Mouse (Mus musculus): ENCODE results near the gene Per1. TPM values are rescaled to one million over a fixed set of nuclear protein-coding genes. Genes with fewer than 3 reads are reported as not detected.

Gene Per1
- polyA plus RNA-seq, 1 experiment from 2014 or later, result 30.0 TPM

DNA sequence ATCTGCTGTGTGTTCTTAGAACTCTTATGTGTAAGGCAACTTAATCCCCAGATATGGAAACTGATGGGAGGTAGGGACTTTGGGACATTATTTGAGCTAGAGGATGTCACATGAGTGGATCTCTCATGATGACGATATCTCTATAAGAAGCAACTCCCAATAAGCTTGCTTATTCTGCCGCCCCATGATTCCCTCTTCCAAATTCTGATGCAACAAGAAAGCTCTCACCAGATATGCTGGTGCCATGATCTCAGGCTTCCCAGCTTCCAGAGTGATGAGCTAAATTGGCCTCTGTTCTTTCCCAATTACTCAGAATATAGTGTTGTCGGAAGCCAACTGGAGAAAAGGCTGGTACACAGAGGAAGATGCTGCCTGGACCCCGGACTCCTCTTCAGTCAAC, 16.8 kb downstream of the Per1 start:
- WGBS, result 63% methylated on average over 4 of the region's 4 CpGs
- no peaks in the 10 kb centered on the region for H3K9me3 ChIP-seq (ENCODE audit: low read length)
- 0 out of 2 replicates have a peak, but pooled peaks cover 3% of the 10 kb centered on the region for H3K4me1 ChIP-seq (ENCODE audit: insufficient read depth, low read depth, low read length)
- no peak for TF ChIP-seq EP300 (IDR thresholded peaks at IDR 0.05)
- no peak for TF ChIP-seq CTCF (IDR thresholded peaks at IDR 0.05)
- no peak overlapping the region for H3K4me3 ChIP-seq (ENCODE audit: low read depth, low read length)
- H3K9ac ChIP-seq (replicated peaks; ENCODE audit: low read depth), result no peak overlapping the region
- no peak overlapping the region for H3K27ac ChIP-seq (ENCODE audit: low read length)
- no peaks in the 10 kb centered on the region for H3K27me3 ChIP-seq (replicated peaks; ENCODE audit: insufficient read depth, low read length)
- H3K36me3 ChIP-seq (ENCODE audit: insufficient read depth, low read length), result peaks cover 28% of the 10 kb centered on the region
- ATAC-seq, result peak; percentile 13; the same call in 1 of the 2 replicates
- peak; percentile 73 for DNase-seq (ENCODE audit: low spot score)
- H3K4me2 ChIP-seq (replicated peaks; ENCODE audit: low read depth, low read length), result no peak overlapping the region

DNA sequence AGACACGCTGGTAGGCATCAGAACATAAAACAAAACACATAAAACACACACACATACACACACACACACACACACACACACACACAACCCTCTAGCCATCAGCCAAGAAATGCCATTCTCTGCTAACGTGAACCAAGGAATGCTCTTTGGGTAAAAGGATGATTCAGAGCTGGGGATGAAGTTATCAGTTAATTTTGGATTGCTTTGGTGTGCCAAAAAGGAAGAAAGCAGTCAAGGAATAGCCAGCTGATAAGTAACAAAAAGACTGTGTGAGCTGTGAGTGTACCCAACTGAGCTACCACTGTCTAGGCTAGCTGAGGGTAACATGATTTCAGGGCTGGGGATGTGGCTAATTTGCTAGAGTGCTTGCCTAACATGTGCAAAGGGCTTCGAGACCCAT, 19.0 kb downstream of the Per1 start:
- no peak overlapping the region for H3K9ac ChIP-seq (replicated peaks; ENCODE audit: low read depth)
- ATAC-seq (no peak), DNase-seq (ENCODE audit: low spot score) (no peak)
- TF ChIP-seq CTCF (IDR thresholded peaks at IDR 0.05), result no peak
- no peak overlapping the region for H3K4me3 ChIP-seq (ENCODE audit: low read depth, low read length)
- H3K4me1 ChIP-seq (ENCODE audit: insufficient read depth, low read depth, low read length), result peaks cover 5% of the 10 kb centered on the region; the same call in 1 of the 2 replicates
- no peaks in the 10 kb centered on the region for H3K9me3 ChIP-seq (ENCODE audit: low read length)
- H3K36me3 ChIP-seq (ENCODE audit: insufficient read depth, low read length), result peaks cover 7% of the 10 kb centered on the region
- no peaks in the 10 kb centered on the region for H3K27me3 ChIP-seq (replicated peaks; ENCODE audit: insufficient read depth, low read length)
- no peak overlapping the region for H3K27ac ChIP-seq (ENCODE audit: low read length)
- WGBS, result 53% methylated on average over 3 of the region's 3 CpGs
- H3K4me2 ChIP-seq (replicated peaks; ENCODE audit: low read depth, low read length), result no peak overlapping the region

- TF ChIP-seq EP300 (IDR thresholded peaks at IDR 0.05) (no peak), CTCF (IDR thresholded peaks at IDR 0.05) (no peak)
- Histone ChIP-seq H3K4me2 (replicated peaks; ENCODE audit: low read depth, low read length) (no peak overlapping the region), H3K27me3 (replicated peaks; ENCODE audit: insufficient read depth, low read length) (no peaks in the 10 kb centered on the region), H3K4me3 (ENCODE audit: low read depth, low read length) (no peak overlapping the region), H3K27ac (ENCODE audit: low read length) (no peak overlapping the region), H3K9ac (replicated peaks; ENCODE audit: low read depth) (no peak overlapping the region), H3K4me1 (ENCODE audit: insufficient read depth, low read depth, low read length) (peaks cover 8% of the 10 kb centered on the region; the same call in 1 of the 2 replicates), H3K36me3 (ENCODE audit: insufficient read depth, low read length) (peaks cover 1% of the 10 kb centered on the region; the same call in 1 of the 2 replicates), H3K9me3 (ENCODE audit: low read length) (no peaks in the 10 kb centered on the region)
- 72% methylated on average over 3 of the region's 3 CpGs for WGBS
- no peak for DNase-seq (ENCODE audit: low spot score)
- no peak for ATAC-seq
These were observed 19.6 kb downstream of the Per1 start for GRCm38 (mm10) chr11:69114621-69115020.

GRCm38 (mm10) chr11:69116843-69117242, 21.8 kb downstream of the Per1 start:
- H3K9me3 ChIP-seq (ENCODE audit: low read length), result no peaks in the 10 kb centered on the region
- H3K4me1 ChIP-seq (ENCODE audit: insufficient read depth, low read depth, low read length), result peaks cover 17% of the 10 kb centered on the region; the same call in 1 of the 2 replicates
- H3K4me2 ChIP-seq (replicated peaks; ENCODE audit: low read depth, low read length), result 0 out of 2 replicates have a peak overlapping the region, but pooled peaks have one; percentile 88
- ATAC-seq (no peak), DNase-seq (ENCODE audit: low spot score) (no peak)
- H3K27me3 ChIP-seq (replicated peaks; ENCODE audit: insufficient read depth, low read length), result no peaks in the 10 kb centered on the region
- H3K36me3 ChIP-seq (ENCODE audit: insufficient read depth, low read length), result no peaks in the 10 kb centered on the region
- WGBS, result 54% methylated on average over 5 of the region's 5 CpGs
- no peak overlapping the region for H3K4me3 ChIP-seq (ENCODE audit: low read depth, low read length)
- H3K9ac ChIP-seq (replicated peaks; ENCODE audit: low read depth), result no peak overlapping the region
- no peak for TF ChIP-seq EP300 (IDR thresholded peaks at IDR 0.05)
- TF ChIP-seq CTCF (IDR thresholded peaks at IDR 0.05), result no peak
- H3K27ac ChIP-seq (ENCODE audit: low read length), result no peak overlapping the region

DNA sequence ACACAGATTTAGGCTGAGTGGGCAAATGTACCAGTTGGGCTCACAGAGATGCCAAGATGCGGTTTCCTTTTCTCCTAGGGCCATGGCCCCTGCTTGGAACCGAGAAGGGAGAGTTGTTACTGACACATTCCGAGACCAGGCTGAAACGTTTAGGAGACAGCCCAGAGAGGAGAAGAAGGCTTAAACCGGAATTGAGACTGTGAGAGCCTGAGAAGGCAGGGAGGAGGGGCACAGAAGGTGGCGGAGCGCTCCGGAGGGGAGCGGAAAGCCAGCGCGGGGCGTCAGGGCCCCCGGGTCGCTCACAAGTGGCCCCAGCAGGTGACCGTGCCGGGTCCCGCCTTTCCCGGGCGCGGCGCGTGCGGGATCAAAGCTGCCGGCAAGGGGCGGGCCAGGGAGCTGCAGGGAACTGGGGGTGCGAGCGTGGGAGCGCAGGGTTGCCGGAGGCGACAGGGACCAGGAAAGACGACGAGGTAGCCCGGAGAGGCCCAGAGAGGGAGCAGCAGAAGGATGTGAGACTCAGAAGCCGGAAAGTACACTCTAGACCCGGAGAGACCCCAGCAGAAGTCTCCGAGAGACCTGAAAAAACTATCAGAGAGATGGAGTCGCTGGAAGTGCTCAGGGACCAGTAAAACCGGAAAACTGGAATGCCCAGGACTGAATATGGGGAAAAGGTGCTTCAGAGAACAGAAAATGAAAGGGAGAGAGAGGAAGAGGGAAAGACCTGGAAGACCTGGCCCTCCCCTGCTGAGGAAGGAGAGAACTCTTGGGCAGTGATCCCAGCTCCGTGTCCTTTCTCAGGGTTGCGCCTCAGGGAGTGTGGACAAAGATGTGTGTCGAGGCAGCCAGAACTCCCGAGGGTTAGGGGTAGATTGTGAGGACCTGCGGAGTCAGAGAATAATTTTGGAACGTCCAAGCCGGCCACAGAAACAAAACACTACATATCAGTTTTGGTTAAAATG, 23.0 kb downstream of the Per1 start:
- TF ChIP-seq CTCF (IDR thresholded peaks at IDR 0.05) (no peak), EP300 (IDR thresholded peaks at IDR 0.05) (no peak)
- H3K4me3 ChIP-seq (ENCODE audit: low read depth, low read length), result peak overlapping the region; percentile 52
- WGBS, result under 1% methylated on average over 45 of the region's 45 CpGs
- H3K4me1 ChIP-seq (ENCODE audit: insufficient read depth, low read depth, low read length), result peaks cover 17% of the 10 kb centered on the region; the same call in 1 of the 2 replicates
- H3K27me3 ChIP-seq (replicated peaks; ENCODE audit: insufficient read depth, low read length), result no peaks in the 10 kb centered on the region
- H3K4me2 ChIP-seq (replicated peaks; ENCODE audit: low read depth, low read length), result peak overlapping the region; percentile 88
- ATAC-seq (peak; percentile 48), DNase-seq (ENCODE audit: low spot score) (peak; percentile 80)
- peak overlapping the region; percentile 81 for H3K27ac ChIP-seq (ENCODE audit: low read length)
- peak overlapping the region; percentile 62 for H3K9ac ChIP-seq (replicated peaks; ENCODE audit: low read depth)
- no peaks in the 10 kb centered on the region for H3K36me3 ChIP-seq (ENCODE audit: insufficient read depth, low read length)
- no peaks in the 10 kb centered on the region for H3K9me3 ChIP-seq (ENCODE audit: low read length)

GRCm38 (mm10) chr11:69118765-69119164, 23.7 kb downstream of the Per1 start:
- WGBS, result 1% methylated on average over 15 of the region's 15 CpGs
- TF ChIP-seq CTCF (IDR thresholded peaks at IDR 0.05), result no peak
- no peak; the same call in 1 of the 2 replicates for TF ChIP-seq EP300 (IDR thresholded peaks at IDR 0.05)
- peak; percentile 17; the same call in 1 of the 2 replicates for ATAC-seq
- Histone ChIP-seq H3K9me3 (ENCODE audit: low read length) (no peaks in the 10 kb centered on the region), H3K4me2 (replicated peaks; ENCODE audit: low read depth, low read length) (peak overlapping the region; percentile 88), H3K9ac (replicated peaks; ENCODE audit: low read depth) (no peak overlapping the region), H3K27ac (ENCODE audit: low read length) (0 out of 2 replicates have a peak overlapping the region, but pooled peaks have one; percentile 81), H3K4me3 (ENCODE audit: low read depth, low read length) (peak overlapping the region; percentile 52), H3K36me3 (ENCODE audit: insufficient read depth, low read length) (no peaks in the 10 kb centered on the region), H3K4me1 (ENCODE audit: insufficient read depth, low read depth, low read length) (peaks cover 17% of the 10 kb centered on the region; the same call in 1 of the 2 replicates), H3K27me3 (replicated peaks; ENCODE audit: insufficient read depth, low read length) (no peaks in the 10 kb centered on the region)
- peak; percentile 87 for DNase-seq (ENCODE audit: low spot score)
